Mouse (Mus musculus) liver, embryonic 15.5 days (tissue): ENCODE measurements around the gene Cep295nl. TPM values are rescaled to one million over a fixed set of nuclear protein-coding genes. Genes with fewer than 3 reads are reported as not detected.

ENCODE experiments used
- ATAC-seq: fragments of 200-750 bp; cut with Nextera tagmentation; 2 replicates; pipeline ENCODE4 v1.8.0; 2017; ENCODE audit warnings: moderate number of reproducible peaks, mild to moderate bottlenecking, moderate library complexity; ENCODE audit not compliant: insufficient read depth
- H3K27ac ChIP-seq: fragments of 300-500 bp; sonication (generic); replicated peaks from 2 replicates; pipeline ENCODE4 v1.5.1; 2015; ENCODE audit warnings: mild to moderate bottlenecking, inconsistent platforms
- H3K27me3 ChIP-seq: fragments of 300-500 bp; sonication (generic); 2 replicates; pipeline ENCODE4 v1.6.1; 2015; ENCODE audit warnings: mild to moderate bottlenecking, inconsistent platforms
- H3K36me3 ChIP-seq: fragments of 300-500 bp; sonication (generic); replicated peaks from 2 replicates; pipeline ENCODE4 v1.6.1; 2015; ENCODE audit warnings: moderate library complexity, mild to moderate bottlenecking, inconsistent platforms
- H3K4me1 ChIP-seq: fragments of 300-500 bp; sonication (generic); replicated peaks from 2 replicates; pipeline ENCODE4 v1.6.1; 2015; ENCODE audit warnings: inconsistent platforms
- H3K4me2 ChIP-seq: fragments of 300-500 bp; sonication (generic); 2 replicates; pipeline ENCODE4 v1.6.1; 2015; ENCODE audit warnings: moderate library complexity, mild to moderate bottlenecking, inconsistent platforms
- H3K4me3 ChIP-seq: fragments of 300-500 bp; sonication (generic); replicated peaks from 2 replicates; pipeline ENCODE4 v1.5.1; 2015; ENCODE audit warnings: mild to moderate bottlenecking, inconsistent platforms
- H3K9ac ChIP-seq: fragments of 300-500 bp; sonication (generic); 2 replicates; pipeline ENCODE4 v1.6.1; 2015; ENCODE audit warnings: moderate library complexity, mild to moderate bottlenecking, inconsistent platforms
- H3K9me3 ChIP-seq: fragments of 300-500 bp; sonication (generic); replicated peaks from 2 replicates; pipeline ENCODE4 v1.6.1; 2016; ENCODE audit warnings: inconsistent platforms
- WGBS: fragments of 180-500 bp; shearing (Covaris S2); methylation state at CpG from one replicate; pipeline ENCODE4 v1.1.7; 2015; ENCODE audit warnings: mixed read lengths; ENCODE audit not compliant: insufficient replicate concordance; 5-methylcytosine and 5-hydroxymethylcytosine counted together
- polyA plus RNA-seq: library from polyadenylated mRNA; unstranded; fragments of >200 nt; fragmentation: Nextera tagmentation; extraction: Ambion mirVana; gene quantifications from 2 replicates; pipeline ENCODE4 v1.2.1, GENCODE M21; 2015

The Cep295nl gene
- polyA plus RNA-seq, 1 experiment from 2014 or later = not detected

DNA sequence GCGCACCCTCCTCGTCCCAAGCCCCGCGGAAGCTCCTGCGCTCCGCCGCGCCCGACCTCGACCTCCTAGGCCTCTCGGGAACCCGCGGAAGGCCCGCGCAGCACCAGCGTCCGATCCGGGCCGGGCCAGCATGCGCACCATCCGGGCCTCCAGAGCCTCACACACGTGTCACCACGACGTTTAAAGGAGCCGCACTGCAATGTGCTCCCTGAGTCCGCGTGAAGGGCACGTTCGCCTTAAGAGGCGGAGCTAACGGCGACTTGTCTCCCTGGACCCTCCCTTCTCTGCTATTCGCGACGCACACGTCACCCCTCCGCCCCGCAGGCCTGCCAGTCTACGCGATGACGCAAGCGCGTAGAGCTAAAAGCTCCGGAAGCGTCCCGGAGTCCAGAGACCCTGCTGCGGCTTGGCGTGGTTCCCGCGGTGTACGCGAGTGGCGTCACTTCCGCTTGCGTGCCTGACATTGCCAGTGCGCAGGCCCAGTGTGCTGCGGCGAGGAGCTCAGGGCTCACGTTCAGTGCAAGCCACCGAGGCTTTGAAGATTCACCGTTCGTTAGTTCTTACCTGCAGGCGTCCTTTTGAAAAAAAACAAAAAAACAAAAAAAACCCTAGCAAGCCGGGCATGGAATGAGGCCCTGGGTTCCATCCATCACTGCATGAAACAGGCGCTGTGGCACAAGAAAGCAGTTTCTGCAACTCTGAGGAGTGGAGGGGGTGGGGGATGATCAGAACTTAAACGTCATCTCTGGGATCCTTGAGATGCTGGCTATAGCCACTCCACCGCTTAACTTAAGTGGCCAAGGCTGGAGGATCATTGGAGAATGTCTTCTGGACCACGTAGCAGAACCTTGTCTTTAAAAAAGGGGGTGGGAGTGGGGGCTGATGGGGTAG lies 52.1 kb downstream of the Cep295nl start, which contains the start of gene Usp36:
TSS of gene Usp36 (minus strand) at position 246 of the 891 bp plus-strand sequence.
- Histone ChIP-seq H3K36me3 (peaks cover 25% of the 10 kb centered on the region), H3K9ac (peak within 1 kb of the TSS; percentile 77), H3K4me2 (peak within 1 kb of the TSS; percentile 98), H3K27ac (peak within 1 kb of the TSS; percentile 78), H3K4me3 (peak within 1 kb of the TSS; percentile 82), H3K27me3 (no peaks in the 10 kb centered on the region; the same call in 1 of the 2 replicates), H3K9me3 (no peaks in the 10 kb centered on the region), H3K4me1 (peaks cover 27% of the 10 kb centered on the region)
- 1% methylated on average over 68 of the region's 68 CpGs for WGBS
- ATAC-seq = peak; percentile 98

DNA sequence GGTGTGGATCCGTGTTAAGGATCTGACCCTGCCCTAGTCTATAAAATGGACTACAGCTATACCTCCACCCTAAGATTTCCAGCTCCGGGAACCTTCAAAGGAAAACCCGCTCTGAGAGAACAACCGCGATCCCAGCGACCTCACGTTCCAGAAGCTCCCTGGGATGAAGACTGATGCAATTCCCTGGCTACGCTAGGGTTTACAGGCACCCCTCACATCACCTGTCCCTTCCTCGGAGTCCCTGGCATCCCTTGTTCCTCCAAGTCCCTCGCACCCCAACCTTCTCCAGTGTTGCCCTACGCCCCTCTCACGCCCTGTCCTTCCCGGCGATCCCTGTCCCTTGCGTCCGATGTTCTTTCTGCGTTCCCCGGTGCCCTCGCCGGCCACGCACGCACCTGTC lies 52.7 kb downstream of the Cep295nl start:
- ATAC-seq = 0 out of 2 replicates have a peak, but pooled peaks have one; percentile 3
- H3K4me1 ChIP-seq = peaks cover 27% of the 10 kb centered on the region
- H3K4me2 ChIP-seq = peak overlapping the region; percentile 98
- peak overlapping the region; percentile 77 for H3K9ac ChIP-seq
- WGBS = under 1% methylated on average over 22 of the region's 22 CpGs
- H3K27ac ChIP-seq = peak overlapping the region; percentile 78
- H3K36me3 ChIP-seq = peaks cover 32% of the 10 kb centered on the region
- peak overlapping the region; percentile 82 for H3K4me3 ChIP-seq
- no peaks in the 10 kb centered on the region for H3K9me3 ChIP-seq
- no peaks in the 10 kb centered on the region; the same call in 1 of the 2 replicates for H3K27me3 ChIP-seq

DNA sequence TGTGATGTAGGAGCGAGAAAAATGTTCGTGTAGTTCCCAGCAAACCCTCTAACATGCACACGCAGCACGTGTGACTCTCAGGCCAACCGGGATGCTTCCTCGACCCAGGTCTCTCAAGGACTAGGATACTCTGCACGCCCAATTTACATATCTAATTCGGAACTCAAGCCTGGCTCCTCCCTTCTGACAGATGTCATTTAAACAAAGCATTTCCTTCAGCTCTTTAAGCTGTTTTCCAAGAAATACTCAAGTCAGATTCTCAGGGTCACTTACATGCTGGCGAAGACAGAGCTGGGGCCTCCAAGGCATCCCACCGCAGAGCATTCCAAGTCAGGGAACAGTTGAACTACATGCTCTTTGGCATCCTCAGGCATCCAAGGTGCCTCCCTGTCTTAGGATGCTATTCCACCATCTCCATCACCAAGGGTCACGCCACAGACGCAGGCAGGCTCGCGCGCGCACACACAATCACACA lies 53.2 kb downstream of the Cep295nl start:
- H3K9ac ChIP-seq = peak overlapping the region; percentile 77
- H3K4me3 ChIP-seq = peak overlapping the region; percentile 82
- H3K27me3 ChIP-seq = no peaks in the 10 kb centered on the region; the same call in 1 of the 2 replicates
- H3K36me3 ChIP-seq = peaks cover 37% of the 10 kb centered on the region
- H3K4me1 ChIP-seq = peaks cover 27% of the 10 kb centered on the region
- H3K9me3 ChIP-seq = no peaks in the 10 kb centered on the region
- ATAC-seq = no peak
- no peak overlapping the region for H3K27ac ChIP-seq
- WGBS = under 1% methylated on average over 16 of the region's 16 CpGs
- H3K4me2 ChIP-seq = peak overlapping the region; percentile 98

DNA sequence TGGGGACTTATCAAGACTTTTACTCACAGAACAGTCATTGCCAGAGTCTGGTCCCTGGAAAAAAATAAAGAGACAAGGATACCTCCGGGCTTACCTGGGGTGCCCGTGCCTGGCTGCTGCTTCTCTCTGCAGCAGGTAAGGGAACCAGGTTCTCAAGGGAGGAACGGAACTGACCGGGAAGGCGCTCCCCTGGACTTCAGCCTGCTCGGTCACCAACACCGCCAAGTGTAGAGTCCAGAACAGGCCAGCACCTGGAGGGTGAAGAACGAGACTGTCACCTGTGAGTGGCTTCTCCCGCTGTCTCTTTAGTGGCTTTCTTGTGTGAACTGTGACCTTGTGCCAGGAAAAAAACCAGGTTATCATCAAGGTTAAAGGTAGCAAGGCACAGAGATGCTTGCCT lies 54.7 kb downstream of the Cep295nl start:
- H3K9me3 ChIP-seq = no peaks in the 10 kb centered on the region
- H3K27ac ChIP-seq = no peak overlapping the region
- peaks cover 27% of the 10 kb centered on the region for H3K4me1 ChIP-seq
- no peak overlapping the region for H3K9ac ChIP-seq
- ATAC-seq = no peak
- no peak overlapping the region for H3K4me2 ChIP-seq
- no peaks in the 10 kb centered on the region for H3K27me3 ChIP-seq
- WGBS = 82% methylated on average over 9 of the region's 9 CpGs
- peaks cover 51% of the 10 kb centered on the region for H3K36me3 ChIP-seq
- no peak overlapping the region for H3K4me3 ChIP-seq

DNA sequence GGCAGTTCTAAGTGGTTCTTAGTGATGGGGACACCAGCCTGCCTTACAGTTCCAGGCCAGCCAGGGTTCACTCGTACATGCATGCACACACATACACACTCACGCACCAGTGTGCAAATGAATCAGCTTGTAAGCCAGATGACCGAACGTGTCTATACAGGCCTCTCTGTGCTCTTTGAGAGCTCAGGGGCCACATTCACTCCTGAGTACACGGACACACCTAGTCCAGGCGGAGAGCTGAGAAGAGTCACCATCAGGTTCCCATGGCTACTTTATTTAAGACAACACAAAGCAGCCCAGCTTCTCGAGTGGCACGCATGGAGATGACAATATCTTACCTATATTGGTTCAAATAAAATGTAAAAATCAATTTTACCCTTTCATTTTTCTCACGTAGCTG lies 55.9 kb downstream of the Cep295nl start:
- Histone ChIP-seq H3K36me3 (peaks cover 63% of the 10 kb centered on the region), H3K4me1 (peaks cover 27% of the 10 kb centered on the region), H3K9me3 (no peaks in the 10 kb centered on the region)

DNA sequence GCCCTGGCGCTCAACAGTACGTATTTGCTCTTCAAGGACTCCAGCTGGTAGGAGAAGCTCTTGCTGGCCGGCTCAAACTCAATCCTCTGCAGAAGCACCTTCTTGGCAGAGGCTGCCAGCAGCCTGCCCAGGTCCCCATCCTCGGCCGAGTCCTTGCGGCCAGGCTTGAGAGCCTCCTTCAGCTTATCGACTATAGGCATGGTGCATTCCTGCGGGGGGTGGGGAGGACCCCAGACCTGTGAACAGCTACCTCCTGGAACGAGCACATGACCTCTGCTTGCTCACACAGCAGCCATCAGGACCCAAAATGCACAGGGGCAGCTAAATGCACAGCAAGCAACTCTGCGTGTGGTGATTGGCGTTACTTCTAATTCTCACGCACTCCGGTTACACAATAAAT lies 56.5 kb downstream of the Cep295nl start:
- H3K9me3 ChIP-seq = no peaks in the 10 kb centered on the region
- no peaks in the 10 kb centered on the region for H3K27me3 ChIP-seq
- no peak for ATAC-seq
- H3K4me3 ChIP-seq = no peak overlapping the region
- H3K9ac ChIP-seq = no peak overlapping the region
- H3K4me2 ChIP-seq = no peak overlapping the region
- H3K27ac ChIP-seq = no peak overlapping the region
- peaks cover 22% of the 10 kb centered on the region for H3K4me1 ChIP-seq
- 87% methylated on average over 13 of the region's 13 CpGs for WGBS
- peaks cover 66% of the 10 kb centered on the region for H3K36me3 ChIP-seq

More for the DNA sequence above, 55.9 kb downstream of the Cep295nl start:
- Histone ChIP-seq H3K4me3 (no peak overlapping the region), H3K27me3 (no peaks in the 10 kb centered on the region), H3K27ac (no peak overlapping the region), H3K4me2 (no peak overlapping the region), H3K9ac (no peak overlapping the region)
- no peak for ATAC-seq
- 79% methylated on average over 9 of the region's 9 CpGs for WGBS

Other genes with a start within 250 kb of the Cep295nl start
- gene Dnah17, start 211.9 kb downstream of the Cep295nl start, polyA plus RNA-seq = 0.10 and 0.21 TPM in 2 replicates
- 3.9 and 4.7 TPM in 2 replicates for gene Cyth1, start 93.9 kb downstream of the Cep295nl start, polyA plus RNA-seq
- gene Usp36, start 52.3 kb downstream of the Cep295nl start, polyA plus RNA-seq = 5.9 and 6.6 TPM in 2 replicates
- gene Timp2, start 13.2 kb upstream of the Cep295nl start, polyA plus RNA-seq = 5.8 and 5.9 TPM in 2 replicates
- 42.7 and 43.9 TPM in 2 replicates for gene Lgals3bp, start 59.6 kb upstream of the Cep295nl start, polyA plus RNA-seq
- gene Cant1, start 76.6 kb upstream of the Cep295nl start, polyA plus RNA-seq = 9.9 and 10.8 TPM in 2 replicates
- gene C1qtnf1, start 85.7 kb upstream of the Cep295nl start, polyA plus RNA-seq = 1.9 and 2.0 TPM in 2 replicates
- gene Engase, start 134.3 kb upstream of the Cep295nl start, polyA plus RNA-seq = 6.0 and 7.8 TPM in 2 replicates